Mouse (Mus musculus) intestine, postnatal 0 days (tissue): ENCODE results near the gene Susd3. TPM values are rescaled to one million over a fixed set of nuclear protein-coding genes. Genes with fewer than 3 reads are reported as not detected.

Experiments used
- ATAC-seq: fragments of 200-750 bp; cut with Nextera tagmentation; 2 replicates; pipeline ENCODE4 v1.8.0; 2017; ENCODE audit warnings: mild to moderate bottlenecking, moderate TSS enrichment, moderate library complexity
- H3K27ac ChIP-seq: fragments of 300-500 bp; sonication (generic); 2 replicates; pipeline ENCODE4 v1.5.1; 2014; ENCODE audit warnings: mild to moderate bottlenecking, low read depth, low read length, moderate library complexity
- H3K27me3 ChIP-seq: fragments of 300-500 bp; sonication (generic); replicated peaks from 2 replicates; pipeline ENCODE4 v1.6.1; 2014; ENCODE audit warnings: low read length, mixed read lengths; ENCODE audit not compliant: control insufficient read depth, insufficient read depth
- H3K36me3 ChIP-seq: fragments of 300-500 bp; sonication (generic); 2 replicates; pipeline ENCODE4 v1.6.1; 2014; ENCODE audit warnings: mild to moderate bottlenecking, moderate library complexity; ENCODE audit not compliant: control insufficient read depth, insufficient read depth
- H3K4me1 ChIP-seq: fragments of 300-500 bp; sonication (generic); replicated peaks from 2 replicates; pipeline ENCODE4 v1.6.1; 2014; ENCODE audit warnings: antibody characterized with exemption, low read length, mixed read lengths; ENCODE audit not compliant: control insufficient read depth, insufficient read depth
- H3K4me2 ChIP-seq: fragments of 300-500 bp; sonication (generic); replicated peaks from 2 replicates; pipeline ENCODE4 v1.6.1; 2014; ENCODE audit warnings: low read depth, mild to moderate bottlenecking, moderate library complexity
- H3K4me3 ChIP-seq: fragments of 300-500 bp; sonication (generic); 2 replicates; pipeline ENCODE4 v1.5.1; 2014; ENCODE audit warnings: low read depth, low read length
- H3K9ac ChIP-seq: fragments of 300-500 bp; sonication (generic); 2 replicates; pipeline ENCODE4 v1.6.1; 2014; ENCODE audit warnings: mild to moderate bottlenecking, low read depth, low read length
- H3K9me3 ChIP-seq: fragments of 300-500 bp; sonication (generic); 2 replicates; pipeline ENCODE4 v1.6.1; 2016; ENCODE audit warnings: mixed run types; ENCODE audit not compliant: control insufficient read depth
- CTCF ChIP-seq: sonication (generic); IDR thresholded peaks from 2 replicates; pipeline ENCODE4 v1.5.1; 2016; ENCODE audit warnings: low read depth, mild to moderate bottlenecking, control low read depth, antibody characterized with exemption, moderate library complexity
- WGBS: fragments of 180-500 bp; shearing (Covaris S2); extraction: QIAGEN DNeasy Blood & Tissue Kit; methylation state at CpG from one replicate; pipeline ENCODE4 v1.1.7; 2014; 5-methylcytosine and 5-hydroxymethylcytosine counted together
- polyA plus RNA-seq: library from polyadenylated mRNA; unstranded; fragments of >200 nt; fragmentation: Nextera tagmentation; extraction: Ambion mirVana; gene quantifications from 2 replicates; pipeline ENCODE4 v1.2.1, GENCODE M21; 2015

Gene Susd3
- polyA plus RNA-seq, 1 experiment from 2014 or later = 1.3 TPM

DNA sequence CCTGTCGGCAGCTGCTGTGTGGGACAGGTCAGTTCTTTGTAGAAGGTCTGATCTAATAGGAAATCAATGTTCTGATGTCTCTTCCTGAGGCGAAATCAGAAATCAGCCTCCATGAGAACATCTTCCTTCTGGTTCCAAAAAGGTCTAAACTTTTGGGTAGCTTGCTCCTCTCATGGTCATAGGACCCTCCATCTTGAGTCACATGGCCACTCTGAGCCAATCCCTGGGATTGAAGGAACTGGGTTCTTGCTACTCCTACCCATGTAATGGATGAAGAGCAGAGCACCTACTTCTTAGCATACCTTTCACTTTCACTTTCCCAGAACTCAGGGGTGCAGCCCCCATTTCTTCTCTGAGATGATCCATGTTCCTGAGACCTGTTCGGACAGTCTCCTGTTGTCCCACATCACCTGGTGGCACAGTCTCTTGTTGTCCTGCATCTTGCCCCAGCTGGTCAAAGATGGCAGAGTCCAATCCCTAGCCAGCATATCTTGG is 9.4 kb upstream of the Susd3 start:
- no peak for TF ChIP-seq CTCF
- 67% methylated on average over 3 of the region's 3 CpGs for WGBS
- no peak for ATAC-seq

DNA sequence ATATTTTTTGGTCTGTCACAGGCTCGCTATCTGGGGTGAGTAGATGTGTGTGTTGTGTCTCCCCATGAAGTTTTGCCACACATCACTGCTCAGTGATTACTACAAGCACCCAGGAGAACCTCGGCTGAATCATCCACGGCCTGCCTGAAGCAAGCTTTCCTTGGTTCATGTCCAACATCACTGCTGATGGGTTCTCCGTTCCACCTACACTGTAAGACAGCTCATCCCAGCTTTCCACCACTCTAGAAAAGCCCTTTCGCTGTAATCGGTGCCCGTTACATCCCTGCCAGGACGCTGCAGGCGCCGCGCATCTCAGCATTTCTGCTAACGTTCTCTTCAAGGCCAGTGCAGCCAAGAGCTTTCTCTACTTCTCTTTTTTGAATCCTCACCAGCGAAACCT is 4.2 kb upstream of the Susd3 start:
- Histone ChIP-seq H3K9me3 (no peaks in the 10 kb centered on the region), H3K4me2 (no peak overlapping the region), H3K9ac (no peak overlapping the region), H3K36me3 (no peaks in the 10 kb centered on the region), H3K27ac (no peak overlapping the region), H3K4me1 (0 out of 2 replicates have a peak, but pooled peaks cover under 1% of the 10 kb centered on the region), H3K27me3 (peaks cover 1% of the 10 kb centered on the region; the same call in 1 of the 2 replicates), H3K4me3 (no peak overlapping the region)
- no peak for TF ChIP-seq CTCF
- no peak for ATAC-seq
- WGBS = 86% methylated on average over 13 of the region's 13 CpGs

More for the DNA sequence above, 9.4 kb upstream of the Susd3 start:
- Histone ChIP-seq H3K4me2 (no peak overlapping the region), H3K4me1 (no peaks in the 10 kb centered on the region), H3K4me3 (no peak overlapping the region), H3K36me3 (no peaks in the 10 kb centered on the region), H3K9me3 (no peaks in the 10 kb centered on the region), H3K27ac (no peak overlapping the region), H3K9ac (no peak overlapping the region), H3K27me3 (no peaks in the 10 kb centered on the region)

DNA sequence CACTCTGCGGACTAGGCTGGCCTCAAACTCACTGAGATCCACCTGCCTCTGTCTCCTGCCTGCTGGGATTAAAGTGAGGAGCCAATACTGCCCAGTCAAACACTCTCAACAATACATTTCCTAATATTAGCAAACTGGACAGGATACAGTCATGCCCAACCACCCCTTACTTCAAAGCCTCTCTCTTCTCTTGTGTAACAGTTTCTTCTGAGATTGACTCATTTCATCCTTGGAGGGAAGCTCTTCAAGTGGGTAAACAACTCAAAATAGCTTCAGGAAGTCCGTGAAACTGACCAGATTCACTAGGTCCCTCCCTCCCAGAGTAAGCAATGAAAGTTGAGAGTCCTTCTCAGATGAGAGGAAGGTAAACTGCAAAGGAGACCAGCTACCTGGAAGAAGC is 3.6 kb upstream of the Susd3 start:
- Histone ChIP-seq H3K36me3 (no peaks in the 10 kb centered on the region), H3K27ac (no peak overlapping the region)
- WGBS = 47% methylated on average over 2 of the region's 2 CpGs

GRCm38 (mm10) chr13:49250716-49251517 is 2.4 kb upstream of the Susd3 start:
- ATAC-seq = no peak
- no peak for TF ChIP-seq CTCF
- H3K4me1 ChIP-seq = 0 out of 2 replicates have a peak, but pooled peaks cover 7% of the 10 kb centered on the region
- H3K36me3 ChIP-seq = no peaks in the 10 kb centered on the region
- no peak overlapping the region for H3K4me3 ChIP-seq
- 51% methylated on average over 4 of the region's 4 CpGs for WGBS
- H3K27ac ChIP-seq = no peak overlapping the region
- H3K27me3 ChIP-seq = peaks cover 14% of the 10 kb centered on the region; the same call in 1 of the 2 replicates
- H3K9me3 ChIP-seq = no peaks in the 10 kb centered on the region
- H3K4me2 ChIP-seq = no peak overlapping the region
- no peak overlapping the region for H3K9ac ChIP-seq

More for the DNA sequence above, 3.6 kb upstream of the Susd3 start:
- no peaks in the 10 kb centered on the region for H3K9me3 ChIP-seq
- no peak overlapping the region for H3K4me2 ChIP-seq
- no peak overlapping the region for H3K9ac ChIP-seq
- H3K4me1 ChIP-seq = 0 out of 2 replicates have a peak, but pooled peaks cover 7% of the 10 kb centered on the region
- ATAC-seq = no peak
- TF ChIP-seq CTCF = no peak
- peaks cover 8% of the 10 kb centered on the region; the same call in 1 of the 2 replicates for H3K27me3 ChIP-seq
- H3K4me3 ChIP-seq = no peak overlapping the region

- Histone ChIP-seq H3K4me1 (0 out of 2 replicates have a peak, but pooled peaks cover 7% of the 10 kb centered on the region), H3K36me3 (no peaks in the 10 kb centered on the region), H3K4me2 (no peak overlapping the region), H3K27me3 (peaks cover 14% of the 10 kb centered on the region; the same call in 1 of the 2 replicates), H3K27ac (no peak overlapping the region), H3K9ac (no peak overlapping the region), H3K9me3 (no peaks in the 10 kb centered on the region), H3K4me3 (no peak overlapping the region)
- peak; percentile 60 for ATAC-seq
- 64% methylated on average over 2 of the region's 2 CpGs for WGBS
- TF ChIP-seq CTCF = no peak
Measured at GRCm38 (mm10) chr13:49249634-49250033, 1.1 kb upstream of the Susd3 start.

DNA sequence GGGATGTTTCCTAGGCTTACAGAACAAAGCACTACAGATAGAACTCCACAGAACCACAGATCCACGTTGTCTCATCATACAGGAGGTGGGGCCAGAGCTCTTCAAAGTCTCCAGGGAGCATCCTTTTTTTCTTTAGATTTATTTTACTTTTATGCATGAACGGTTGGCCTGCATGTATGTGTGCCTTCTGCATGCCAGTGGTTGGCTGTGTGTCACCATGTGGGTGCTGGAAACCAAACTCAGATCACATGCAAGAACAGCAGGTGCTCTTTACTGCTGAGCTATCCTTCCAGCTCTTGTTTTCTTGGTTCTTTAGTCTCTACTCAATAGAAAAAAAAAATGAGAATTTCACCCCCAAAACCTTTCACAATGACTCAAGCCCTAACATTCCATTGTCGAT is 417 bp upstream of the Susd3 start:
- no peak for TF ChIP-seq CTCF
- 41% methylated on average over 3 of the region's 3 CpGs for WGBS
- H3K9me3 ChIP-seq = no peaks in the 10 kb centered on the region
- peaks cover 14% of the 10 kb centered on the region; the same call in 1 of the 2 replicates for H3K27me3 ChIP-seq
- no peak overlapping the region for H3K9ac ChIP-seq
- no peaks in the 10 kb centered on the region for H3K36me3 ChIP-seq
- 0 out of 2 replicates have a peak, but pooled peaks cover 7% of the 10 kb centered on the region for H3K4me1 ChIP-seq
- no peak overlapping the region for H3K4me3 ChIP-seq
- H3K27ac ChIP-seq = no peak overlapping the region
- no peak for ATAC-seq
- no peak overlapping the region for H3K4me2 ChIP-seq
